Mouse (Mus musculus): ENCODE measurements at regions not wholly inside any gene's neighbourhood (a gene's known extent, or its start where the extent isn't known, plus 50 kb on each side); places are given as distances from the start of the nearest gene placed in this dataset.
A peak's percentile ranks its signal among the peaks of the same experiment; 100 is the strongest.
"Not testable (repeated sequence)": the region's sequence is repeated elsewhere in the genome, so short reads cannot be mapped to it uniquely, and the experiment has no call there.

- 94% methylated on average over 3 of the region's 3 CpGs for WGBS
These were observed 397.8 kb upstream of the Gm21833 start for GRCm38 (mm10) chr16:82430384-82430783.

GRCm38 (mm10) chr16:82431075-82431474, 397.1 kb upstream of the Gm21833 start:
- Histone ChIP-seq H3K27ac (ENCODE audit: low read depth, low read length) (no peak overlapping the region), H3K4me1 (replicated peaks; ENCODE audit: control insufficient read depth, insufficient read depth, low read length) (no peaks in the 10 kb centered on the region), H3K4me3 (ENCODE audit: low read depth, low read length) (no peak overlapping the region), H3K9me3 (ENCODE audit: control insufficient read depth, low read length) (no peaks in the 10 kb centered on the region), H3K27me3 (ENCODE audit: control insufficient read depth, insufficient read depth, low read length) (no peaks in the 10 kb centered on the region), H3K4me2 (ENCODE audit: low read depth, low read length, severe bottlenecking) (no peak overlapping the region), H3K9ac (ENCODE audit: low read length) (no peak overlapping the region), H3K36me3 (ENCODE audit: control insufficient read depth, insufficient read depth, low read length) (no peaks in the 10 kb centered on the region)
- ATAC-seq (replicated peaks; ENCODE audit: low FRiP score) (no peak), DNase-seq (ENCODE audit: low spot score) (no peak)
- WGBS = 82% methylated on average over 3 of the region's 3 CpGs

More at GRCm38 (mm10) chr16:82430384-82430783, 397.8 kb upstream of the Gm21833 start:
- H3K27ac ChIP-seq (ENCODE audit: low read depth, low read length) = no peak overlapping the region
- no peaks in the 10 kb centered on the region for H3K36me3 ChIP-seq (ENCODE audit: control insufficient read depth, insufficient read depth, low read length)
- no peaks in the 10 kb centered on the region for H3K27me3 ChIP-seq (ENCODE audit: control insufficient read depth, insufficient read depth, low read length)
- no peaks in the 10 kb centered on the region for H3K9me3 ChIP-seq (ENCODE audit: control insufficient read depth, low read length)
- H3K4me3 ChIP-seq (ENCODE audit: low read depth, low read length) = no peak overlapping the region
- H3K4me2 ChIP-seq (ENCODE audit: low read depth, low read length, severe bottlenecking) = no peak overlapping the region
- ATAC-seq (replicated peaks; ENCODE audit: low FRiP score) = 0 out of 2 replicates have a peak, but pooled peaks have one; percentile 21
- no peaks in the 10 kb centered on the region for H3K4me1 ChIP-seq (replicated peaks; ENCODE audit: control insufficient read depth, insufficient read depth, low read length)
- no peak overlapping the region for H3K9ac ChIP-seq (ENCODE audit: low read length)
- no peak for DNase-seq (ENCODE audit: low spot score)

- no peak overlapping the region for H3K27ac ChIP-seq (ENCODE audit: low read depth, low read length)
- H3K4me3 ChIP-seq (ENCODE audit: low read depth, low read length) = no peak overlapping the region
- H3K4me1 ChIP-seq (replicated peaks; ENCODE audit: control insufficient read depth, insufficient read depth, low read length) = no peaks in the 10 kb centered on the region
- H3K9me3 ChIP-seq (ENCODE audit: control insufficient read depth, low read length) = no peaks in the 10 kb centered on the region
- no peak overlapping the region for H3K9ac ChIP-seq (ENCODE audit: low read length)
- no peak overlapping the region for H3K4me2 ChIP-seq (ENCODE audit: low read depth, low read length, severe bottlenecking)
- no peaks in the 10 kb centered on the region for H3K27me3 ChIP-seq (ENCODE audit: control insufficient read depth, insufficient read depth, low read length)
- H3K36me3 ChIP-seq (ENCODE audit: control insufficient read depth, insufficient read depth, low read length) = no peaks in the 10 kb centered on the region
- ATAC-seq (replicated peaks; ENCODE audit: low FRiP score) = no peak
- 93% methylated on average over 1 of the region's 1 CpGs for WGBS
- no peak for DNase-seq (ENCODE audit: low spot score)
These were observed 396.4 kb upstream of the Gm21833 start for GRCm38 (mm10) chr16:82431811-82432210.

GRCm38 (mm10) chr16:82460872-82461271, 367.3 kb upstream of the Gm21833 start:
- Histone ChIP-seq H3K27me3 (ENCODE audit: control insufficient read depth, insufficient read depth, low read length) (no peaks in the 10 kb centered on the region), H3K27ac (ENCODE audit: low read depth, low read length) (no peak overlapping the region), H3K9ac (ENCODE audit: low read length) (no peak overlapping the region), H3K4me3 (ENCODE audit: low read depth, low read length) (no peak overlapping the region), H3K9me3 (ENCODE audit: control insufficient read depth, low read length) (no peaks in the 10 kb centered on the region; the same call in 1 of the 2 replicates), H3K4me2 (ENCODE audit: low read depth, low read length, severe bottlenecking) (no peak overlapping the region), H3K4me1 (replicated peaks; ENCODE audit: control insufficient read depth, insufficient read depth, low read length) (no peaks in the 10 kb centered on the region), H3K36me3 (ENCODE audit: control insufficient read depth, insufficient read depth, low read length) (no peaks in the 10 kb centered on the region)
- no peak for ATAC-seq (replicated peaks; ENCODE audit: low FRiP score)
- no peak for DNase-seq (ENCODE audit: low spot score)
- 68% methylated on average over 4 of the region's 4 CpGs for WGBS

- Histone ChIP-seq H3K27ac (ENCODE audit: low read depth, low read length) (no peak overlapping the region), H3K4me2 (ENCODE audit: low read depth, low read length, severe bottlenecking) (no peak overlapping the region), H3K4me1 (replicated peaks; ENCODE audit: control insufficient read depth, insufficient read depth, low read length) (no peaks in the 10 kb centered on the region), H3K27me3 (ENCODE audit: control insufficient read depth, insufficient read depth, low read length) (no peaks in the 10 kb centered on the region), H3K9me3 (ENCODE audit: control insufficient read depth, low read length) (no peaks in the 10 kb centered on the region), H3K4me3 (ENCODE audit: low read depth, low read length) (no peak overlapping the region), H3K36me3 (ENCODE audit: control insufficient read depth, insufficient read depth, low read length) (no peaks in the 10 kb centered on the region), H3K9ac (ENCODE audit: low read length) (no peak overlapping the region)
- DNase-seq (ENCODE audit: low spot score) (no peak), ATAC-seq (replicated peaks; ENCODE audit: low FRiP score) (peak; percentile 66)
- WGBS = 53% methylated on average over 7 of the region's 7 CpGs
These were observed 357.3 kb upstream of the Gm21833 start for GRCm38 (mm10) chr16:82470736-82471387.

DNA sequence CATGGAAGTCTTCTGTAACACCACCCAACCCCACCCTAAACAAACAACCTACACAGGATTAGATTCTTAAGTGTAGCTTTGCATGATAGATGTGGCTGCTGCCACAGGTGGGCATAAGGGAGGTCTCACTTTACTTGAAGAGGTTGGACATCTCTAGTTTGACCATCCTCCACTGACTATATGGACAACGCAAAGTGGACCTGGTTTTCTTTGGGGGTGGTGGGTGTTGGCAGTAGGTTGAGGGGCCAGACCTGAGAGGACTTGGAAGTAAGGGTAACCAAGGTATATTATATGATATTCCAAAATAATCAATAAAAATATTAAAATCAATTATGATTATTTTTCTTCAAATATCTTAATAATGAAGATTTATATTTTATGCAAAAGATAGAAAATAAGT, 307.8 kb upstream of the Gm21833 start:
- Histone ChIP-seq H3K4me1 (replicated peaks; ENCODE audit: control insufficient read depth, insufficient read depth, low read length) (no peaks in the 10 kb centered on the region), H3K27ac (ENCODE audit: low read depth, low read length) (no peak overlapping the region), H3K36me3 (ENCODE audit: control insufficient read depth, insufficient read depth, low read length) (no peaks in the 10 kb centered on the region), H3K9ac (ENCODE audit: low read length) (no peak overlapping the region), H3K4me2 (ENCODE audit: low read depth, low read length, severe bottlenecking) (no peak overlapping the region), H3K27me3 (ENCODE audit: control insufficient read depth, insufficient read depth, low read length) (no peaks in the 10 kb centered on the region), H3K4me3 (ENCODE audit: low read depth, low read length) (no peak overlapping the region), H3K9me3 (ENCODE audit: control insufficient read depth, low read length) (no peaks in the 10 kb centered on the region)
- DNase-seq (ENCODE audit: low spot score) (no peak), ATAC-seq (replicated peaks; ENCODE audit: low FRiP score) (no peak)
- 91% methylated on average over 1 of the region's 1 CpGs for WGBS

DNA sequence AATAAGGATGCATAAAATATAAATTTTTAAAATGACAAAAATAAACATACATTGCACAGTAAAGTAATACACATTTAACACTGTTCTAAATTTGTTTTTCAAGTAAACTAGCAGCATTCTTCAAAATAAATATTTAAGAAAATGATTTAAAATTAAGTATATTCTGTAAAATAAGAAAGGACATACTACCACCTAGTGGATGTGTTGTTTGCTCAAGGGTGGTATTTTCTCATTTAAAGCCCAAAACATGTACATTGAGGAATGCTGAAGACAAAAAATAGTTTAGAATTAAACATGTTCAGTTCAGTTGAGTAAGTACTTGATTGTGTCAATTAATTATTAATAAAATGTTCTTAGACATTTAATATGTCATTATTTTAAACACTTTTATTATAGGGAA, 306.6 kb upstream of the Gm21833 start:
- H3K4me2 ChIP-seq (ENCODE audit: low read depth, low read length, severe bottlenecking) = no peak overlapping the region
- H3K9ac ChIP-seq (ENCODE audit: low read length) = no peak overlapping the region
- no peaks in the 10 kb centered on the region for H3K27me3 ChIP-seq (ENCODE audit: control insufficient read depth, insufficient read depth, low read length)
- ATAC-seq (replicated peaks; ENCODE audit: low FRiP score) = no peak
- no peaks in the 10 kb centered on the region for H3K4me1 ChIP-seq (replicated peaks; ENCODE audit: control insufficient read depth, insufficient read depth, low read length)
- no peaks in the 10 kb centered on the region for H3K9me3 ChIP-seq (ENCODE audit: control insufficient read depth, low read length)
- no peaks in the 10 kb centered on the region for H3K36me3 ChIP-seq (ENCODE audit: control insufficient read depth, insufficient read depth, low read length)
- no peak overlapping the region for H3K27ac ChIP-seq (ENCODE audit: low read depth, low read length)
- DNase-seq (ENCODE audit: low spot score) = no peak
- H3K4me3 ChIP-seq (ENCODE audit: low read depth, low read length) = no peak overlapping the region

DNA sequence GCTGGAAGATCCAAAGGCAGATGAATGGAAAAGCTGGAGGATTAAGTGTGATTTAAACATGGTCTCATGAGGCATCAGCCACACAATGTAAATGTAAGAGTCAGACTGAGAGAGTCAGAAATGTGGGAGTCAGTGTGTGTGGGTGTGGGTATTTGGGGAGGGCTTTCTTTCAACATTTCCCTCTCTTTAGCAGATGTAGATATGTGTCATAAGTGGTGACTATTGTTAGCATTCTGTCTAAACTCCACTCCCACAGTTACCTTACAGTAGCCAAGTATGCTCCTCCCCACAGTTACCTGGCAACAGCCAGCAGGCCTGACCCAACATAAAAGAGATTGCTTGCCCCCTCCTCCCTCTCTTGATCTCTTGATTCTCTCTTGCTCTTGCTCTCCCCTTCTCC, 263.8 kb upstream of the Gm21833 start:
- Histone ChIP-seq H3K4me1 (replicated peaks; ENCODE audit: control insufficient read depth, insufficient read depth, low read length) (no peaks in the 10 kb centered on the region), H3K9ac (ENCODE audit: low read length) (no peak overlapping the region), H3K4me3 (ENCODE audit: low read depth, low read length) (no peak overlapping the region), H3K36me3 (ENCODE audit: control insufficient read depth, insufficient read depth, low read length) (no peaks in the 10 kb centered on the region), H3K4me2 (ENCODE audit: low read depth, low read length, severe bottlenecking) (no peak overlapping the region), H3K27ac (ENCODE audit: low read depth, low read length) (no peak overlapping the region), H3K9me3 (ENCODE audit: control insufficient read depth, low read length) (no peaks in the 10 kb centered on the region), H3K27me3 (ENCODE audit: control insufficient read depth, insufficient read depth, low read length) (no peaks in the 10 kb centered on the region)
- DNase-seq (ENCODE audit: low spot score) (no peak), ATAC-seq (replicated peaks; ENCODE audit: low FRiP score) (no peak)

DNA sequence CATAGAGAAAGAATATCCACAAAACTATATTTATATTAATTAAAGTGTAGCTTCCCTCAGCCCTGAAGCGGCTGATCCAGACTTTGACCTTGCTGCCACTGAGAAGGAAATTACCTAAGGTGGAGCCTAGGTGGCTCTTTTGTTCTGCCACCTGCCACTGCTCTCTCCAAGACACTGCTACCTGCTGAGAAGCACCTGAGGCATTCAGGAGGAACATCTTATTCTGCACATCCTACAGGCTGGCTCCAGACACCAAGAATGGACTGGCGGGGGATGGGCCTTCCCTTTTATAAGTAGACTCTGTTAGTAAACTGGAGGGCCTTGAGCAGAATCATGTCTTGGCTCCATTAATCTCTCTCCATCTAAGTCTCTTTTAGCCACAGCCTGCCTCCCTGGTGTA, 231.7 kb upstream of the Gm21833 start:
- H3K4me3 ChIP-seq (ENCODE audit: low read depth, low read length); ATAC-seq (replicated peaks; ENCODE audit: low FRiP score); H3K9ac ChIP-seq (ENCODE audit: low read length); H3K9me3 ChIP-seq (ENCODE audit: control insufficient read depth, low read length); H3K4me1 ChIP-seq (replicated peaks; ENCODE audit: control insufficient read depth, insufficient read depth, low read length); H3K27me3 ChIP-seq (ENCODE audit: control insufficient read depth, insufficient read depth, low read length); H3K4me2 ChIP-seq (ENCODE audit: low read depth, low read length, severe bottlenecking); H3K27ac ChIP-seq (ENCODE audit: low read depth, low read length); DNase-seq (ENCODE audit: low spot score); H3K36me3 ChIP-seq (ENCODE audit: control insufficient read depth, insufficient read depth, low read length): not testable (repeated sequence)
- 71% methylated on average over 2 of the region's 2 CpGs for WGBS
